Mouse (Mus musculus): ENCODE measurements around the gene Acbd4.

The Acbd4 gene

DNA sequence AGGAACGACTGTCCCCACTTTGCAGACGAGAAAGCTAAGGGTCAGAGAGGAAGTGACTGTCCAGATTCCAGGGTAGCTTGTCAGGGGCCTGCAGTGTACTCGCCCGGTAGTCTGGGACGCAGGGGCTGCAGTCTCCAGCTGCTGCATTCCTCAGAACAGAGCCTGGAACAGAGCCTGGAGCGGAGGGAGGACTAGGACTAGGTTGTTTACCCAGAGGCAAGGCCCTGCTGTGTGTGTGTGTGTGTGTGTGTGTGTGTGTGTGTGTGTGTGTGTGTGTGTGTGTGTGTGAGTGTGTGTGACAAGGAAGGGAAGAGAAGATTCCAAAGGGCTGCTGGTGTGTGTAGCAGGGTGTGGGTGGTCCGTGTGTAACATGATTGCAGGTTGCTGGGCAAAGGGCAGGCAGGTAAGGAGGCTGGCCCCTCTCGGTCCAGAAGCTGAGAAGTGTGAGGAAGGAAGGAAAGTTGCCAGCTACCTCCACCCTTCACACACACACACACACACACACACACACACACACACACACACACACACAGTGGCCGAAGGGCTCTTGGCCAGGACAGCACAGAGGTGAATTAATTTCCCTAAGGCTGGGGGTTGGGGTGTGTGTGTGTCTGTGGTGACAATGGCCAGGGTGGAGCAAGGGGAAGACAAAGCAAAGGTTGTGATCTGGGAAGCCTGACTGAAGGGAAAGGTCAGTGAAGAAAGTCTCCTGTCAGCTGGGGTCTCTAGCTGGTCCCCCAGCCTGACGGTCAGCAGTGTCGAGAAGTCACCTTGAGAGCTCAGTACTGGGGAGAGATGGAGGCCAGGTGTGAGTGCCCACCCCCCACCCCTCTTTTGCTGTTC, 39.8 kb downstream of the Acbd4 start:
- in situ Hi-C loops (cut with MboI): no loop called here

DNA sequence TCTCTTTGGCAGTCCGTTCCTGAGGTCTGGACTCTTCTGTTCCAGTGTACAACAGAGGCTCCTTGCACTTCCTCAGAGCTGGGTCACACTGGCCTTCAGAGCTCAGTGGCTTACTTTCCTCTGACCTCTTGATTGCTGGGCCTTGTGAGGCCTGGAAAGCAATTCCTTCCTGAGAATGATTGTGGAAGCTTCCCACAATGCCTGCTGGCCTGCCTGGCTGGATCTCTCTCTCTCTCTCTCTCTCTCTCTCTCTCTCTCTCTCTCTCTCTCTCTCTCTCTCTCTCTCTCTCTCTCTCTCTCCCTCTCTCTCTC, 40.4 kb downstream of the Acbd4 start:
- in situ Hi-C loops (cut with MboI): no loop called here

DNA sequence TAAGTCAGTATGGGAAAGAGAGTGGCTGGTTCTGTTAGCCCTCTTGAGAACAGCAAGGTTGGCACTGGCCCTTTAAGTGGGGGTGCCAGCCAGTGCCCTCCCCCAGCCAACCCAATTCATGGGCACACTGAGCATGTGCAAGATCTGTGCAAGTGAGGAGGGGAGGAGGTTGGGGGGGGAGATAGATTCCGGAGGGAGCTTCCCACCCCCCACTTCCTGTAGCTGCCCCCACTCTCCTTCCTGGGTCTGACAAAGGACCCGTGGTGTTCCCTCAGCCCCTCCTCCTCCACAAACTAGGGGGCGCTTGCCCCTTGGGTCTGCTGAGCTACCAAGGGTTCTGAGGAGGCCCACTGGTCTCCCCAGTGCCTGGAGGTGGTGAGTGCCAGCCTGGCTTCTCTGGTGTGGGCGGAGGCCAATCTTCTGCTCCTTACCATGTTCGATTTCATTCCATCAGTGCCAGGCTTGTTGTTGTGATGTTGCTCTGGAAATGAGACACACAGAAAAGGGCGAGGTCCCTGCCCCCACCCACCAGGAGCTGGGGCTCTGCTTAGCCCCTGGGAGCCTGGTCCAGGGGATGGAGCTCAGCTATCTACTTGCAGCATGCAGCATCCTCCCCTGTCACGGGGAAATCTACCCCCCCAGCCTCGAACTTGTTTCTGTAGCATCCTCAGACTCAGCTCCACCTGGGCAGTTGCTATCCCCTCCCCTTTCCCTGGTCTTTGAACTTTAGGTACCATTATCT, 41.1 kb downstream of the Acbd4 start:
- in situ Hi-C loops (cut with MboI): no loop called here

DNA sequence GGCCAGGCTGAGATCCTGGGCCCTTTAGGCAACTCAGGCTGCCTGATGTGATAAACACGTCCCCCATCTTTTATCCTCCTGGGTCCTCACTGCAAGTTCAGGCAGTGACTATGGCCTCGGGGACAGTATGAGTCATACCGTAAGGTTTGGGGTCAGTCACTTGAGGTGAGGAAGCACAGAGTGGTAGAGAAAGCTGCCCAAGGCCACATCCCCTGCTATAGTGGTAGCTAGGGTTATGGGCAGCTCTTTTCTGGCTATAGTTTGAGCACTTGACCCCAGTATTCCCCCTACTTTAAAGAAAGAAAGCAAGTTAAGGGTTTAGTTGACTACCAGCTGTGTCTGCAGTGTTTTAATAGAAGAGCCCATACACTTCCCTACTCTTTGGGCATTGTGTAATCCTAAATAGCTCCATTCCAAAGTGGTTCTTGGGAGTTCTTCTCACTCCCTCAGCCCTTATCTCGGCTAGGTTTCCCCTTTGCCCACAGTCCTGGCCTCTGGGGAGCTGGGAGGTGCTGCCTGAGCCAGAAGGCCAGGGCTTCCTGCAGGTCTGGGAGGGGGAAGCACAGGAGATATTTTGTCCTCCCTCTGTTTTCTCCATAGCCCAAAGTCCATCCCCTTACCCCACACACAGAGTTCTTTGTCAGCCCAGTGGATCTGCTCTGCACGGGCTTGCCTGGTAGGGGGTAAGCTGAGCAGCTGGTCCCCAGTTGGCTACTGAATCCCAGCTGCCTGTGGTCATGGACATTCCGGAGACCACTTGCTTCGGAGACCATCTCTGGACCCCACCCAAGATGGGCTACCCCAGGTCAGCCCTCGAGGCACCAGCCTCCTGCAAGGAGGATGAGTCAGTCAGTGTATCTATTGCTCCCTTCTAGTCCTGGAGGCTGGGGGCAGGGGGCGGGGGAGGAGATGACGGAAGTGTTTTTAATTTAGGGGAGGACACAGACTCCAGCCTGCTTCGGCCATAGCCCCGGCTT, 43.1 kb downstream of the Acbd4 start:
- in situ Hi-C loops (cut with MboI): no loop called here

DNA sequence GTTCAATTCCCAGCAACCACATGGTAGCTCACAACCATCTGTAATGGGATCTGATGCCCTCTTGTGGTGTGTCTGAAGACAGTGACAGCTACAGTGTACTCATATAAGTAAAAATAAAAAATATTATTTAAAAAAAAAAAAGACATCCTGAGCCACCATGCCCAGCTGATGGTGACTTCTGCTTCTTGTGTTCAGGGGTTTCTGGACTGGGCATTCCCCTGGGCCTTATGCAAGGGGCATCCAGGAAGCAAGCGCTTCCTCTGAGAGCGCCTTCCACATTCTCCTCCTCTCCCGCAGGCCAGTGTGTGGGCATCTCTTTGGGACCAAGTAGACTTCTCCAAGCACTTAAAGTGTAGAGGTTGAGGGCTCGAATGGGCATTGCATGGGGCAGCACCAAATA, 44.9 kb downstream of the Acbd4 start:
- in situ Hi-C loops (cut with MboI): no loop called here

DNA sequence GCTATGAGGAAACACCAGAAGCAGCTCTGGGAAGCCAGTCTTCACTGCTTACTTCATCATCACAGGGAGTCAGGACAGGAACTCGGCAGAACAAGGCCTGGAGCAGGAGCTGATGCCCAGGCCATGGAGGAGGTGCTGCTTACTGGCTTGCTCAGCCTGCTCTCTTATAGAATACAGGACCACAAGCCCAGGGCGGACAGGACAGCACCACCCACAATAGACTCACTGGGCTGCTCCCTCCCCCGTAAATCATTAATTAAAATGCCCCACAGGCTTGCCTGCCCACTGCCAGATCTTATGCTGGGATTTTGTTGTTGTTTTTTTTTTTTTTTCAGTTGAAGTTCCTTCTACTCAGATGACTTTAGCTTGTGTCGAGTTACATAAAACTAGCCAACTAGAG, 46.3 kb downstream of the Acbd4 start:
- in situ Hi-C loops (cut with MboI): no loop called here

DNA sequence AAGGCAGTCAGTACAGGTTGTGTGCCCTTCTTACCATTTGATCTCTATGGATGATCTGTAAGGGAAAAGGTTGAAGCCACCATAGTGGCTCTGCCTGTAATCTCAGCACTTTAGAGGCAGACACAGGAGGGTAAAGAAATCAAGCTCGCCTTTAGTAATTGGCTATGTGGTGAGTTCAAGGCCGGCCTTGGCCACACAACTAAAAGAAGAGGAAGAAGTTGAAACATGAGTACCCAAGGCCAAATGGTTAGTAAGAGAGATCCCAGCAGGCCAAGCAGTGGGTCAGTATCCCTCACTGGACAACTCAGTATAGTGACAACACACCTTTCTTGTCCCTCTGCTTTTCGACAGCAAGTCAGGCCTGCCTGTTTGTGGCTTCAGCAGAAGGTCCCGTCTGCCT, 48.3 kb downstream of the Acbd4 start:
- in situ Hi-C loops (cut with MboI): no loop called here

DNA sequence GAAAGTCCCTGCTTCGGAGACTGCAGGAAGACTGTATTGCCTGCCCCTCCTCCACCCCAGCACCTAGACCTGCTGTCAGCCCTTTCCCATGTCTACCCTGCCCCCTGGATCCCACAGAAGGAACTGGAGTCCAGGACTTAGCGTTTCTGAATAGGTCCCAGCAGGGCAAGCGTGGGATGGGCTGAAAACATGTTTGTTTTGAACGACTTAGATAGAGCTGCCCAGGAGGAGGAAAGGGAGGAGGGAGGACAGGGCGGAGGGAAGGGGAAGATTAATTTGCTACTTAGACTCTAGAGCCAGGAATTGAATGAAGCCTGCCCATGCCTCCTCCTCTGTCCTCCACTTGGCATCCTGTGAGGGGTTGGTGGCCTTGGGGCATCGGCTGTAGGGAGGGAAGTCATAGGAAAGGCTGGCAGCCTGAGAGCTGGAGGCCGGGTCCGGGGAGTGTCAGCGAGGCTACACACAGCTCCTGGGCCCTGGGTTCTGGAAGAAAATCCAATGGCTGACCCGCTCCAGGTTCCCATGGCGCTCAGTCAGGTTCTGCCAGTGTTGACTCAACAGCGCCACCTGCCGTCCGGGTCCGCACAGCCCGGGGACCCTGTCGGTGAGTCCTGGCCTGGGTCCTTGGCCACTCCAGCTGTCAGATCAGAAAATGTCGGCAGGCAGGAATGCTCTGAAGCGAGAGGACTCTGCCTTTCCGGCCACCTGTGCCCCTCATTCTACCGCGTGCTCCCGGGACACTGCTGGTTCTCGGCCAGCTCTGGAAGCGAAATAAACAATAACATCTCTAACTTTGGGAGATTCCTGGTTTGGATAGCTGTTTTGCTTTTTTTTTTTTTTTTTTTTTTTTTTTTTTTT, 57.4 kb downstream of the Acbd4 start:
- in situ Hi-C loops (cut with MboI): loop anchor here (5.0 kb wide), 1 partner anchor 57 kb away; the partner anchor contains the start of genes Acbd4 and Plcd3

DNA sequence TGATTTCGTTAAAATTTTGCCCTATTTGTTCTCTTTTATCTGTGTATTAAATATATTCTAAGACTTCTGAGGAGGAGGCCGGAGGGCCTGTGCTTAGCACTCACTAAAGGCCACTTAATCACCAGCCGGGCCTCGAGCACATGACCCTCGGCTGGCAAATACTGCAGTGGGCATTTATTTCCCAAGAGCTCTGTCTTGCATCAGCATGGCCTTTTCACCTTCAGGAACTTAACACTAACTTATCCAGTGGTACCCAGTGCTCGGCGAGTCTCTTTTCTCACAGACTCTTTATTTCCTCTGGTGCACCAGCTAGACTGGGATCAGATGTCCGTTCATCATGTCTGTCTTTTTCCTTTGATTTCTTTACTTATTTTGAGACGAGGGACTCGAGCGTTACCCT, 59.3 kb downstream of the Acbd4 start:
- in situ Hi-C loops (cut with MboI): loop anchor here (10.0 kb wide), 1 partner anchor 164 kb away; no protein-coding TSS in a partner anchor

DNA sequence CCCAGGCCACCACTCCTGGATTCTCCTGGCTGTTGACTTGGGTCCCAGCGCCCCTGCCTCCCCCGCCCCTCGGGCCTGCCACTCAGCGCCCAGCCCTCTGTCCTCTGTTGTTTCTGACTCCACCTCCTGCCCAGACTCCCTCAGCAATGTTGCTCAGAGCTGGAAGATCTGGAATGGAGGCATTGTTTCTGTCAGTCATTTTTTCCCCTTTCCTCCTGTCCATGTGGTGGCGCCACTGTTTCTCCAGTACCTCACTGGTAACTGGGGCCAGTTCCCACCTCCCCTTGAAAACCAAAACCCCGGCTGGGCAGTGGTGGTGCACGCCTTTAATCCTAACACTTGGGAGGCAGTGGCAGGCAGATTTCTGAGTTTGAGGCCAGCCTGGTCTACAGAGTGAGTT, 60.0 kb downstream of the Acbd4 start:
- in situ Hi-C loops (cut with MboI): loop anchor here (10.0 kb wide), 1 partner anchor 163 kb away; no protein-coding TSS in a partner anchor
